8 mouse cellular contexts compared by ENCODE assay signal in genomic region chr2:34754551-34755358, GRCm38 (mm10). TPM values are rescaled to one million over a fixed set of nuclear protein-coding genes. Genes with fewer than 3 reads are reported as not detected.
DNase-seq lines count a peak whose midpoint lies in the region; ATAC-seq and TF ChIP-seq lines count a peak whose summit lies in the region.

Gene Gapvd1 (minus strand): TSS chr2:34755232.

- WGBS in heart, embryonic 16.5 days = 2% methylated on average over 14 of the region's 14 CpGs
- under 1% methylated on average over 14 of the region's 14 CpGs for WGBS in liver, embryonic 16.5 days (ENCODE audit: insufficient replicate concordance)
- 1% methylated on average over 13 of the region's 14 CpGs for WGBS in neural tube, embryonic 15.5 days

- in situ Hi-C loops in ES-E14 (cut with MboI; ENCODE audit: low sequenced_read_pairs in 2 of 2, unreplicated experiment in 2 of 2) = no loop called here

- peak within 1 kb of the TSS; percentile 82 for H3K4me2 ChIP-seq in heart, embryonic 16.5 days (ENCODE audit: low read depth, low read length)
- H3K4me2 ChIP-seq in liver, embryonic 16.5 days (ENCODE audit: low read depth, low read length) = peak within 1 kb of the TSS; percentile 73
- H3K4me2 ChIP-seq in neural tube, embryonic 15.5 days = peak within 1 kb of the TSS; percentile 61

- no peak for ATAC-seq in heart, embryonic 16.5 days (replicated peaks; ENCODE audit: extremely low read depth, insufficient read depth, low FRiP score)
- ATAC-seq in liver, embryonic 16.5 days (ENCODE audit: low read depth) = no peak
- peak; percentile 40 for ATAC-seq in neural tube, embryonic 15.5 days (ENCODE audit: low FRiP score)

- no peaks in the 10 kb centered on the region; the same call in 1 of the 2 replicates for H3K27me3 ChIP-seq in erythroblast, embryonic 14.5 days (ENCODE audit: control insufficient read depth)
- H3K27me3 ChIP-seq in heart, embryonic 16.5 days (ENCODE audit: control insufficient read depth, insufficient read depth, low read length) = no peaks in the 10 kb centered on the region
- no peaks in the 10 kb centered on the region for H3K27me3 ChIP-seq in liver, embryonic 16.5 days (ENCODE audit: control insufficient read depth, insufficient read depth, low read depth, low read length)
- H3K27me3 ChIP-seq in neural tube, embryonic 15.5 days (replicated peaks) = no peaks in the 10 kb centered on the region

- peak within 1 kb of the TSS; percentile 84 to 94 for H3K4me3 ChIP-seq in ES-E14 (ENCODE audit: insufficient read depth in 1 of 2, low read depth in 1 of 2, low read length in 2 of 2, poor library complexity in 1 of 2, severe bottlenecking in 1 of 2)
- peak within 1 kb of the TSS; percentile 93 for H3K4me3 ChIP-seq in erythroblast, embryonic 14.5 days (replicated peaks)
- peak within 1 kb of the TSS; percentile 94 for H3K4me3 ChIP-seq in heart, embryonic 16.5 days (ENCODE audit: low read length)
- H3K4me3 ChIP-seq in liver, embryonic 16.5 days (ENCODE audit: low read depth, low read length) = peak within 1 kb of the TSS; percentile 96
- peak within 1 kb of the TSS; percentile 95 for H3K4me3 ChIP-seq in neural tube, embryonic 15.5 days (replicated peaks)

- no peaks in the 10 kb centered on the region for H3K36me3 ChIP-seq in ES-E14 (ENCODE audit: control insufficient read depth, insufficient read depth, low read length, poor library complexity, severe bottlenecking)
- H3K36me3 ChIP-seq in erythroblast, embryonic 14.5 days (ENCODE audit: control insufficient read depth) = peaks cover 24% of the 10 kb centered on the region
- no peaks in the 10 kb centered on the region for H3K36me3 ChIP-seq in heart, embryonic 16.5 days (ENCODE audit: control insufficient read depth, insufficient read depth)
- no peaks in the 10 kb centered on the region for H3K36me3 ChIP-seq in liver, embryonic 16.5 days (ENCODE audit: control insufficient read depth, insufficient read depth)
- no peaks in the 10 kb centered on the region for H3K36me3 ChIP-seq in neural tube, embryonic 15.5 days

- peak within 1 kb of the TSS; percentile 50 for H3K27ac ChIP-seq in ES-E14 (ENCODE audit: insufficient read depth, low read depth, low read length, poor library complexity, severe bottlenecking)
- H3K27ac ChIP-seq in heart, embryonic 16.5 days (ENCODE audit: low read length) = peak within 1 kb of the TSS; percentile 95
- peak within 1 kb of the TSS; percentile 97 for H3K27ac ChIP-seq in liver, embryonic 16.5 days (ENCODE audit: low read length)
- peak within 1 kb of the TSS; percentile 95 for H3K27ac ChIP-seq in neural tube, embryonic 15.5 days (replicated peaks)

- H3K9ac ChIP-seq in ES-E14 (ENCODE audit: insufficient read depth, low read depth, low read length, poor library complexity, severe bottlenecking) = peak within 1 kb of the TSS; percentile 86
- H3K9ac ChIP-seq in heart, embryonic 16.5 days (ENCODE audit: low read length) = peak within 1 kb of the TSS; percentile 97
- peak within 1 kb of the TSS; percentile 99 for H3K9ac ChIP-seq in liver, embryonic 16.5 days (ENCODE audit: low read depth, low read length)
- peak within 1 kb of the TSS; percentile 97 for H3K9ac ChIP-seq in neural tube, embryonic 15.5 days (replicated peaks)

- DNase-seq in ES-E14 (ENCODE audit: low read depth, low spot score) = peak; percentile 51
- no peak for DNase-seq in adrenal gland, postnatal 4 days (ENCODE audit: low spot score in 2 of 2)
- DNase-seq in kidney, postnatal 14 days = peak; percentile 34
- no peak for DNase-seq in natural killer cell, adult 2 months (ENCODE audit: low spot score in 2 of 2)

- H3K9me3 ChIP-seq in ES-E14 (ENCODE audit: control insufficient read depth, insufficient read depth, low read depth, low read length) = no peaks in the 10 kb centered on the region
- no peaks in the 10 kb centered on the region for H3K9me3 ChIP-seq in erythroblast, embryonic 14.5 days (ENCODE audit: control insufficient read depth, low read length)
- H3K9me3 ChIP-seq in heart, embryonic 16.5 days (replicated peaks; ENCODE audit: control insufficient read depth, low read length) = no peaks in the 10 kb centered on the region
- H3K9me3 ChIP-seq in liver, embryonic 16.5 days (replicated peaks; ENCODE audit: control insufficient read depth, low read length) = no peaks in the 10 kb centered on the region
- H3K9me3 ChIP-seq in neural tube, embryonic 15.5 days (replicated peaks) = no peaks in the 10 kb centered on the region

- H3K4me1 ChIP-seq in ES-E14 (ENCODE audit: control insufficient read depth in 2 of 2, insufficient read depth in 2 of 2, low read length in 2 of 2, poor library complexity in 1 of 2) = 0 out of 4 replicates have a peak, but pooled peaks cover 0 to 2% of the 10 kb centered on the region in 2 experiments
- peaks cover 46% of the 10 kb centered on the region for H3K4me1 ChIP-seq in erythroblast, embryonic 14.5 days (ENCODE audit: control insufficient read depth)
- peaks cover 11% of the 10 kb centered on the region for H3K4me1 ChIP-seq in heart, embryonic 16.5 days (ENCODE audit: control insufficient read depth, insufficient read depth, low read length)
- H3K4me1 ChIP-seq in liver, embryonic 16.5 days (ENCODE audit: control insufficient read depth, low read depth, low read length) = peaks cover 28% of the 10 kb centered on the region
- H3K4me1 ChIP-seq in neural tube, embryonic 15.5 days = peaks cover 29% of the 10 kb centered on the region

TF ChIP-seq in ES-E14, 5 proteins besides CTCF, POLR2A, EP300 and RAD21:
- TF ChIP-seq ZC3H11A (IDR thresholded peaks at IDR 0.05; ENCODE audit: borderline replicate concordance, low read depth, low read length) (no peak), HCFC1 (IDR thresholded peaks at IDR 0.05; ENCODE audit: borderline replicate concordance, insufficient read depth, low read length) (no peak), CHD2 (IDR thresholded peaks at IDR 0.05; ENCODE audit: low read depth, low read length) (no peak), MAFK (IDR thresholded peaks at IDR 0.05; ENCODE audit: insufficient read depth, low read depth, low read length) (no peak), ZNF384 (IDR thresholded peaks at IDR 0.05; ENCODE audit: low read depth, low read length) (no peak)

RNA-seq across cellular contexts. Expression of gene Gapvd1, which starts in this region (rescaled TPM):
- 41.1 and 47.0 TPM in 2 replicates for total RNA-seq in ES-E14 (2012; rRNA removed)
- total RNA-seq in adrenal gland, postnatal 4 days (2021) = 10 to 100 TPM; 69.2 to 79.9 TPM
- polyA plus RNA-seq in erythroblast, embryonic 14.5 days (2012) = 3.0 and 5.0 TPM in 2 replicates
- polyA plus RNA-seq in heart, embryonic 16.5 days (2015; fragmentation: Nextera tagmentation; extraction: Ambion mirVana) = 61.2 and 62.7 TPM in 2 replicates
- 91.2 and 94.6 TPM in 2 replicates for polyA plus RNA-seq in liver, embryonic 16.5 days (2015; fragmentation: Nextera tagmentation; extraction: Ambion mirVana)
- 102 and 105 TPM in 2 replicates for polyA plus RNA-seq in neural tube, embryonic 15.5 days (2015; fragmentation: Nextera tagmentation; extraction: Ambion mirVana)

Comparison
In these comparisons a context has a peak if more than half of its experiments do, and no peak if none do; other contexts are left out.
1. RNA of gene Gapvd1 (polyA plus RNA-seq): 102 to 105 TPM in neural tube, embryonic 15.5 days, 91.2 to 94.6 TPM in liver, embryonic 16.5 days and 61.2 to 62.7 TPM in heart, embryonic 16.5 days; 3.0 to 5.0 TPM in erythroblast, embryonic 14.5 days; every median in the first group is over 10 times any median in the second.
2. DNase-seq: peak in ES-E14 (single experiment) and kidney, postnatal 14 days (single experiment); none in adrenal gland, postnatal 4 days (0 of 2) and natural killer cell, adult 2 months (0 of 2).
3. Peak in every context shown above with its lines, with median percentiles within 50 percentile points of each other: H3K27ac ChIP-seq, H3K4me3 ChIP-seq, H3K9ac ChIP-seq and H3K4me2 ChIP-seq.